Mouse (Mus musculus) mouse embryonic stem cell (cell line): ENCODE results near the gene A730015C16Rik.

Experiments used
- in situ Hi-C, 2 experiments: fragments of 300-500 bp; cut with MboI; formaldehyde crosslinking; loops; 1 replicate in 1 of 2; 3 replicates in 1 of 2; pipeline ENCODE4 v1.14.3; 2019 to 2020; ENCODE audit warnings: low sequenced_read_pairs in 2 of 2, low pct_unique_long_range_greater_than_20kb in 1 of 2, mixed read lengths in 1 of 2; ENCODE audit not compliant: unreplicated experiment in 1 of 2

A730015C16Rik gene

GRCm38 (mm10) chr4:108848505-108848848 lies at the start of gene A730015C16Rik:
Gene A730015C16Rik (minus strand): TSS chr4:108848619.
- in situ Hi-C loops, result no loop called here

GRCm38 (mm10) chr4:108890876-108891275 lies 42.5 kb upstream of the A730015C16Rik start:
- in situ Hi-C loops, result no loop called here

GRCm38 (mm10) chr4:108887456-108887855 lies 39.0 kb upstream of the A730015C16Rik start:
- in situ Hi-C loops, result no loop called here

- in situ Hi-C loops, result no loop called here
Observed at GRCm38 (mm10) chr4:108883815-108884214, 35.4 kb upstream of the A730015C16Rik start.

- in situ Hi-C loops, result loop anchor here in 1 of 2 experiments (10.0 kb wide), 1 partner anchor 96 kb away; no protein-coding TSS in a partner anchor
Observed at GRCm38 (mm10) chr4:108878963-108879822, 30.8 kb upstream of the A730015C16Rik start, which contains the start of gene Rab3b. Gene Rab3b (plus strand): TSS chr4:108879063.

GRCm38 (mm10) chr4:108877901-108878300 lies 29.5 kb upstream of the A730015C16Rik start:
- in situ Hi-C loops, result loop anchor here in 1 of 2 experiments (10.0 kb wide), 1 partner anchor 97 kb away; no protein-coding TSS in a partner anchor

GRCm38 (mm10) chr4:108873746-108874145 lies 25.3 kb upstream of the A730015C16Rik start:
- in situ Hi-C loops, result loop anchor here (5.0 to 25.0 kb wide), 3 partner anchors 101 to 289 kb away; no protein-coding TSS in a partner anchor

GRCm38 (mm10) chr4:108869730-108870374 lies 21.4 kb upstream of the A730015C16Rik start:
- in situ Hi-C loops, result loop anchor here (5.0 to 25.0 kb wide), 4 partner anchors 37 to 292 kb away; no protein-coding TSS in a partner anchor

GRCm38 (mm10) chr4:108866806-108867205 lies 18.4 kb upstream of the A730015C16Rik start:
- in situ Hi-C loops, result loop anchor here (5.0 to 25.0 kb wide), 2 partner anchors 40 to 295 kb away; no protein-coding TSS in a partner anchor

GRCm38 (mm10) chr4:108847715-108848504 lies 509 bp downstream of the A730015C16Rik start, which contains the start of gene Kti12:
Gene Kti12 (plus strand): TSS chr4:108847785.
- in situ Hi-C loops, result no loop called here

- in situ Hi-C loops, result no loop called here
Observed at GRCm38 (mm10) chr4:108845824-108846569, 2.4 kb downstream of the A730015C16Rik start.

- in situ Hi-C loops, result no loop called here
Observed at GRCm38 (mm10) chr4:108843336-108843735, 5.1 kb downstream of the A730015C16Rik start.

- in situ Hi-C loops, result no loop called here
Observed at GRCm38 (mm10) chr4:108841920-108842578, 6.4 kb downstream of the A730015C16Rik start.

GRCm38 (mm10) chr4:108838031-108838430 lies 10.4 kb downstream of the A730015C16Rik start:
- in situ Hi-C loops, result no loop called here

- in situ Hi-C loops, result no loop called here
Observed at GRCm38 (mm10) chr4:108835496-108835895, 12.9 kb downstream of the A730015C16Rik start.

- in situ Hi-C loops, result no loop called here
Observed at GRCm38 (mm10) chr4:108834971-108835311, 13.5 kb downstream of the A730015C16Rik start.
